Mouse (Mus musculus) stomach, embryonic 16.5 days (tissue): ENCODE measurements around the gene Dnajc25. TPM values are rescaled to one million over a fixed set of nuclear protein-coding genes. Genes with fewer than 3 reads are reported as not detected.

ENCODE experiments used
- ATAC-seq: fragments of 200-750 bp; cut with Nextera tagmentation; 2 replicates; pipeline ENCODE4 v1.8.0; 2017; ENCODE audit warnings: moderate number of reproducible peaks, moderate TSS enrichment; ENCODE audit not compliant: insufficient read depth, low FRiP score
- H3K27ac ChIP-seq: fragments of 300-500 bp; sonication (generic); 2 replicates; pipeline ENCODE4 v1.5.1; 2014; ENCODE audit warnings: low read length
- H3K27me3 ChIP-seq: fragments of 300-500 bp; sonication (generic); 2 replicates; pipeline ENCODE4 v1.6.1; 2014; ENCODE audit warnings: low read length, control low read depth, mixed read lengths; ENCODE audit not compliant: control insufficient read depth, insufficient read depth
- H3K36me3 ChIP-seq: fragments of 300-500 bp; sonication (generic); 2 replicates; pipeline ENCODE4 v1.6.1; 2014; ENCODE audit warnings: low read length; ENCODE audit not compliant: control insufficient read depth, insufficient read depth
- H3K4me1 ChIP-seq: fragments of 300-500 bp; sonication (generic); 2 replicates; pipeline ENCODE4 v1.6.1; 2014; ENCODE audit warnings: low read length, control low read depth, mixed read lengths; ENCODE audit not compliant: control insufficient read depth, insufficient read depth
- H3K4me2 ChIP-seq: fragments of 300-500 bp; sonication (generic); 2 replicates; pipeline ENCODE4 v1.6.1; 2014; ENCODE audit warnings: low read depth, low read length, mixed read lengths
- H3K4me3 ChIP-seq: fragments of 300-500 bp; sonication (generic); replicated peaks from 2 replicates; pipeline ENCODE4 v1.5.1; 2014; ENCODE audit warnings: mild to moderate bottlenecking, low read length
- H3K9ac ChIP-seq: fragments of 300-500 bp; sonication (generic); 2 replicates; pipeline ENCODE4 v1.6.1; 2014; ENCODE audit warnings: low read length
- H3K9me3 ChIP-seq: fragments of 300-500 bp; sonication (generic); replicated peaks from 2 replicates; pipeline ENCODE4 v1.6.1; 2016; ENCODE audit warnings: low read length, control low read depth; ENCODE audit not compliant: control insufficient read depth
- WGBS: fragments of 180-500 bp; shearing (Covaris S2); extraction: QIAGEN DNeasy Blood & Tissue Kit; methylation state at CpG from one replicate; pipeline ENCODE4 v1.1.7; 2014; 5-methylcytosine and 5-hydroxymethylcytosine counted together
- polyA plus RNA-seq: library from polyadenylated mRNA; unstranded; fragments of >200 nt; fragmentation: Nextera tagmentation; extraction: Ambion mirVana; gene quantifications from 2 replicates; pipeline ENCODE4 v1.2.1, GENCODE M21; 2015

The Dnajc25 gene
- 8.3 and 8.7 TPM in 2 replicates for polyA plus RNA-seq

GRCm38 (mm10) chr4:58994762-58995161, at the start of gene Dnajc25:
Gene Dnajc25 (plus strand): TSS chr4:58995062.
- WGBS = 47% methylated on average over 4 of the region's 4 CpGs
- H3K4me2 ChIP-seq = peak within 1 kb of the TSS; percentile 32; the same call in 1 of the 2 replicates
- no peak within 1 kb of the TSS for H3K4me3 ChIP-seq
- ATAC-seq = no peak
- no peak within 1 kb of the TSS for H3K9ac ChIP-seq
- no peaks in the 10 kb centered on the region for H3K27me3 ChIP-seq
- no peaks in the 10 kb centered on the region for H3K36me3 ChIP-seq
- peaks cover 10% of the 10 kb centered on the region; the same call in 1 of the 2 replicates for H3K4me1 ChIP-seq
- H3K9me3 ChIP-seq = no peaks in the 10 kb centered on the region
- H3K27ac ChIP-seq = peak within 1 kb of the TSS; percentile 65

GRCm38 (mm10) chr4:58948391-58948790, 46.5 kb upstream of the Dnajc25 start:
- H3K4me2 ChIP-seq = no peak overlapping the region
- H3K9me3 ChIP-seq = no peaks in the 10 kb centered on the region
- H3K9ac ChIP-seq = no peak overlapping the region
- H3K36me3 ChIP-seq = no peaks in the 10 kb centered on the region
- no peaks in the 10 kb centered on the region for H3K27me3 ChIP-seq
- no peak for ATAC-seq
- no peak overlapping the region for H3K27ac ChIP-seq
- 79% methylated on average over 4 of the region's 4 CpGs for WGBS
- no peaks in the 10 kb centered on the region; the same call in 1 of the 2 replicates for H3K4me1 ChIP-seq
- no peak overlapping the region for H3K4me3 ChIP-seq

- ATAC-seq = no peak
- WGBS = 89% methylated on average over 11 of the region's 11 CpGs
Observed at GRCm38 (mm10) chr4:58952630-58953029, 42.2 kb upstream of the Dnajc25 start.

GRCm38 (mm10) chr4:58961719-58962118, 33.1 kb upstream of the Dnajc25 start:
- 91% methylated on average over 15 of the region's 15 CpGs for WGBS
- Histone ChIP-seq H3K36me3 (no peaks in the 10 kb centered on the region), H3K4me1 (no peaks in the 10 kb centered on the region), H3K9me3 (no peaks in the 10 kb centered on the region), H3K9ac (no peak overlapping the region), H3K4me2 (no peak overlapping the region), H3K27me3 (no peaks in the 10 kb centered on the region), H3K27ac (no peak overlapping the region), H3K4me3 (no peak overlapping the region)
- no peak for ATAC-seq

More at GRCm38 (mm10) chr4:58952630-58953029, 42.2 kb upstream of the Dnajc25 start:
- H3K27me3 ChIP-seq = no peaks in the 10 kb centered on the region
- H3K36me3 ChIP-seq = no peaks in the 10 kb centered on the region
- no peak overlapping the region for H3K27ac ChIP-seq
- no peaks in the 10 kb centered on the region for H3K9me3 ChIP-seq
- H3K4me2 ChIP-seq = no peak overlapping the region
- no peaks in the 10 kb centered on the region for H3K4me1 ChIP-seq
- no peak overlapping the region for H3K9ac ChIP-seq
- no peak overlapping the region for H3K4me3 ChIP-seq

GRCm38 (mm10) chr4:58963271-58963670, 31.6 kb upstream of the Dnajc25 start:
- Histone ChIP-seq H3K27ac (no peak overlapping the region), H3K36me3 (no peaks in the 10 kb centered on the region), H3K4me3 (no peak overlapping the region), H3K9ac (no peak overlapping the region), H3K9me3 (no peaks in the 10 kb centered on the region), H3K27me3 (no peaks in the 10 kb centered on the region), H3K4me2 (no peak overlapping the region), H3K4me1 (no peaks in the 10 kb centered on the region)
- no peak for ATAC-seq
- WGBS = 88% methylated on average over 4 of the region's 4 CpGs

- WGBS = 84% methylated on average over 1 of the region's 1 CpGs
- no peak for ATAC-seq
Observed at GRCm38 (mm10) chr4:58965136-58965535, 29.7 kb upstream of the Dnajc25 start.

GRCm38 (mm10) chr4:58970678-58971077, 24.2 kb upstream of the Dnajc25 start:
- Histone ChIP-seq H3K27me3 (no peaks in the 10 kb centered on the region), H3K9me3 (no peaks in the 10 kb centered on the region), H3K4me2 (no peak overlapping the region), H3K27ac (no peak overlapping the region), H3K4me1 (no peaks in the 10 kb centered on the region), H3K36me3 (peaks cover 21% of the 10 kb centered on the region; the same call in 1 of the 2 replicates), H3K9ac (no peak overlapping the region), H3K4me3 (no peak overlapping the region)
- ATAC-seq = peak; percentile 37; the same call in 1 of the 2 replicates
- 85% methylated on average over 4 of the region's 4 CpGs for WGBS

More at GRCm38 (mm10) chr4:58965136-58965535, 29.7 kb upstream of the Dnajc25 start:
- Histone ChIP-seq H3K4me3 (no peak overlapping the region), H3K4me1 (no peaks in the 10 kb centered on the region), H3K27ac (no peak overlapping the region), H3K9me3 (no peaks in the 10 kb centered on the region), H3K9ac (no peak overlapping the region), H3K27me3 (no peaks in the 10 kb centered on the region), H3K36me3 (no peaks in the 10 kb centered on the region), H3K4me2 (no peak overlapping the region)

- H3K36me3 ChIP-seq = peaks cover 23% of the 10 kb centered on the region; the same call in 1 of the 2 replicates
- no peak overlapping the region for H3K27ac ChIP-seq
- H3K27me3 ChIP-seq = no peaks in the 10 kb centered on the region
- H3K4me1 ChIP-seq = no peaks in the 10 kb centered on the region
- ATAC-seq = no peak
- H3K9ac ChIP-seq = no peak overlapping the region
- no peak overlapping the region for H3K4me2 ChIP-seq
- 80% methylated on average over 5 of the region's 5 CpGs for WGBS
- no peaks in the 10 kb centered on the region for H3K9me3 ChIP-seq
- no peak overlapping the region for H3K4me3 ChIP-seq
Observed at GRCm38 (mm10) chr4:58975711-58976110, 19.2 kb upstream of the Dnajc25 start.

GRCm38 (mm10) chr4:58981421-58981820, 13.4 kb upstream of the Dnajc25 start:
- Histone ChIP-seq H3K27ac (no peak overlapping the region), H3K9me3 (no peaks in the 10 kb centered on the region), H3K27me3 (no peaks in the 10 kb centered on the region), H3K4me1 (peaks cover 3% of the 10 kb centered on the region), H3K4me2 (no peak overlapping the region), H3K9ac (no peak overlapping the region), H3K4me3 (no peak overlapping the region), H3K36me3 (0 out of 2 replicates have a peak, but pooled peaks cover 3% of the 10 kb centered on the region)
- 84% methylated on average over 6 of the region's 6 CpGs for WGBS
- ATAC-seq = no peak
